Mouse (Mus musculus): ENCODE measurements around the gene Gm10340. TPM values are rescaled to one million over a fixed set of nuclear protein-coding genes. Genes with fewer than 3 reads are reported as not detected.
"Not testable (repeated sequence)": the region's sequence is repeated elsewhere in the genome, so short reads cannot be mapped to it uniquely, and the experiment has no call there.

Gm10340 gene
- polyA plus RNA-seq (2017; shearing (Covaris generic)): not detected

- ATAC-seq: not testable (repeated sequence)
Measured at GRCm38 (mm10) chr14:3133697-3134096, at the start of gene Gm10340. Gm10340 (plus strand) TSS chr14:3133997.

- ATAC-seq: not testable (repeated sequence)
Measured at GRCm38 (mm10) chr14:3116051-3116450, 17.7 kb upstream of the Gm10340 start.

GRCm38 (mm10) chr14:3187955-3188354 lies 54.2 kb downstream of the Gm10340 start, which contains the start of gene Gm5795:
Gm5795 (plus strand) TSS chr14:3188255.
- ATAC-seq: not testable (repeated sequence)

Other genes with a start within 250 kb of the Gm10340 start
- gene Gm2888, start 104.0 kb upstream of the Gm10340 start, polyA plus RNA-seq (2017; shearing (Covaris generic)): not detected
- 10 to 100 TPM in 1 of 3 experiments, 1 to 10 TPM in 2; 1.7 to 12.0 (median 3.6) TPM for gene Gm2897, start 84.7 kb upstream of the Gm10340 start, polyA plus RNA-seq (2017; shearing (Covaris generic))
- gene Gm5795, start 54.3 kb downstream of the Gm10340 start, polyA plus RNA-seq (2017; shearing (Covaris generic)): under 1 TPM in 1 of 3 experiments, not detected in 2; 0.30 TPM
- gene D830030K20Rik, start 74.5 kb downstream of the Gm10340 start, polyA plus RNA-seq (2017; shearing (Covaris generic)): 10 to 100 TPM; 11.1 to 51.5 (median 27.2) TPM
- gene Gm2956, start 198.6 kb downstream of the Gm10340 start, polyA plus RNA-seq (2017; shearing (Covaris generic)): 1 to 10 TPM in 2 of 3 experiments, not detected in 1; 1.1 to 1.2 TPM